Mouse (Mus musculus) MEL (cell line): ENCODE measurements around the gene Man2a2.

Source experiments
- CTCF ChIP-seq, 3 experiments: IDR thresholded peaks in 2 of 3; conservative IDR thresholded peaks in 1 of 3; 2 replicates each; pipeline ENCODE4 v1.5.1; 2011 to 2012; ENCODE audit warnings: low read length in 3 of 3, low read depth in 2 of 3, mild to moderate bottlenecking in 2 of 3, improper control_type of control experiment in 1 of 3, inconsistent platforms in 1 of 3, mixed read lengths in 1 of 3, moderate library complexity in 1 of 3; ENCODE audit not compliant: control insufficient read depth in 1 of 3, insufficient read depth in 1 of 3, poor library complexity in 1 of 3, severe bottlenecking in 1 of 3
- RAD21 ChIP-seq: IDR thresholded peaks from 2 replicates; pipeline ENCODE4 v1.6.1; 2011; ENCODE audit warnings: mild to moderate bottlenecking, low read depth, low read length, improper control_type of control experiment

DNA sequence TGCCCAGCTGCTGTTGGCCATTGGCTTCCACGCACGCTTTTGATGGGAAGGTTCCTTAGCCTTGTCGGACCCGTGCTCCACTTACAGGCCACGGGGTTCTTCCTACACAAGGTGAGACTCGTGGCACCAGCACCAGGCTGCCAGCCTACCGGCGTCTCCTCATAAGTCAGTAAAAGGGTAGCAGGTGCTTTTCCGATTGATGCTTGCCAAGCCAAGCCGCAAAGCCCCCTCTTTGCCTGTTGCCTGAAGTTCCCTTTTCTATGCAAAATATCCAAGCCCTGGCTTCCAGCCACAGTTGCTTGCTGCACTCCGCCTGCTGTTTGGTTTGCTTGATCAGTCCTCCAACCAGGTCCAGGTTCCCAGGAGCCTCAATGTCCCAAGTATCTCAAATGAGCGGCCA is 2.7 kb upstream of the Man2a2 start:
- no peak for TF ChIP-seq RAD21
- TF ChIP-seq CTCF (IDR thresholded peaks at IDR 0.05 in 2 of 3, conservative IDR thresholded peaks at IDR 0.05 in 1 of 3; ENCODE audit: control insufficient read depth in 1 of 3, insufficient read depth in 1 of 3, low read depth in 2 of 3, low read length in 3 of 3, poor library complexity in 1 of 3, severe bottlenecking in 1 of 3): no peak
